Mouse (Mus musculus): ENCODE results near the gene N4bp2l2. TPM values are rescaled to one million over a fixed set of nuclear protein-coding genes. Genes with fewer than 3 reads are reported as not detected.

Gene N4bp2l2
- 2.3 and 3.6 TPM in 2 replicates for polyA plus RNA-seq (2012; rRNA removed)

DNA sequence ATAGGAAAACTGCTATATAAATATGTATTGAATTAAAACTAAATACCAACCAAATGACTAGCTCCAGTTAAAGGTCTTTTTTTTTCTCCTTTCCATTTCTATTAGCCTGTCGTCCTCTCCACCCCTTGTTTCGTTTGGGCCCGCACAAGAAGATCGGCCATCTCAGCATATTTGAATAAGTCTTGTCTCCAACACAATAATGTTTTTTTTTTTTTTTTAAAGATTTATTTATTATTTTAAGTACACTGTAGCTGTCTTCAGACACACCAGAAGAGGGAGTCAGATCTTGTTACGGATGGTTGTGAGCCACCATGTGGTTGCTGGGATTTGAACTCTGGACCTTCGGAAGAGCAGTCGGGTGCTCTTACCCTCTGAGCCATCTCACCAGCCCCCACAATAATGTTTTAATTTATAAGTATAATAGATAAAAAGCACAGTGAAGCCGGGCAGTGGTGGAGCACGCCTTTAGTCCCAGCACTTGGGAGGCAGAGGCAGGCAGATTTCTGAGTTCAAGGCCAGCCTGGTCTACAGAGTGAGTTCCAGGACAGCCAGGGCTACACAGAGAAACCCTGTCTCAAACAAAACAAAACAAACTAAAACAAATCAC, at the start of gene N4bp2l2:
Gene N4bp2l2 (minus strand): TSS at position 51 of the 607 bp plus-strand sequence.

DNA sequence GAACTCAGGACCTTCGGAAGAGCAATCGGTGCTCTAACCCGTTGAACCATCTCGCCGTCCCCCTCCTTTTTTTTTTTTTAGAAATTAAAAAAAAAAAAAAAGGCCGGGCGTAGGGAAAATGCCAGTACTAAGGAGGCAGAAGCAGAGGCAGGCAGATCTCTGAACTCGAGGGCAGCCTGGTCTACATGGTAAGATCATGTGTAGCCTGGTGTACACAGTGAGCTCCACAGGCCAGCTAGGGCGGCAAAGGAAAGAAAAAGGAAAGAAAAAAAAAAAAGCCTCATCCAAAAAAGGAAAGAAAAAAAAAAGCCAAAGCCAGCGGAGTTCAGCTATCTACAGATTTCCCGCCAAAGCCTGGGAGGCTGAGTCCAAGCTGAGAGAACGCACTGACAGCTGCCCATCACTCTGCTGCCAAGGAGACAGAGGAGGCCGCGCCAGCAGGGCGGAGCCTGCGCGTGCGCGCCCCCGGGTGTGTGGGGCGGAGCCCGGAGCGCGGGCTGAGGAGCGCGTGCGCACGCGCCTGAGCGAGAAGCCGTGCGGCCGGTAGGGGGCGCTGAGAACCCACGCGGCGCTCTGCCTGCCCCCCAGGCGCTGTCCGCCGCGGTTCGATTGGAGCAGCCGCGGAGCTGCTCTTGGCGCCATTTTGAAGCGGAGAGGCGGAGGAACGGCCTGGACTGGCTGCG, 7.3 kb upstream of the N4bp2l2 start, which contains the start of gene Pds5b:
Gene Pds5b (plus strand): TSS at position 587 of the 683 bp plus-strand sequence.

DNA sequence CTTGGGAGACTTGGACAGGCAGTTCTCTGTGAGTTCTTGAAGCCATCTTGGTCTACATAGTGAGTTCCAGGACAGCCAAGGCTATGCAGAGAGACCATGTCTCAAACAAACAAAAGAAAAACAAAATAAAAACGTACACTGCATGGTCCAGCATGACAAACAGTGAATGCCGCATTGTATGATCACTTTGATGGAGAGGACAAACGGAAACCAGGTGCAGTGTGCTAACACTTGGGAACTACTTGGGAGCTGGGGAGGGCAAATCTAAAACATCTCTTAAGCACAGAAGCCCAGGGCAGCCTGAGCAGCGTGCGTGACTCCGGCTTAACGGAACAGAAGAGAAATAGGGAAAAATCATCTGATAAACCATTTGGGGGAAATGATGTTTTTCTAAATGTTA, 68.9 kb downstream of the N4bp2l2 start, which contains the start of gene N4bp2l1:
Gene N4bp2l1 (minus strand): TSS at position 101 of the 400 bp plus-strand sequence.

Other genes starting within 250 kb of the N4bp2l2 start
- not detected in 2 replicates for gene Zar1l, start 148.0 kb downstream of the N4bp2l2 start, polyA plus RNA-seq (2012; rRNA removed)
- 2.3 TPM in 2 replicates for gene Brca2, start 143.6 kb downstream of the N4bp2l2 start, polyA plus RNA-seq (2012; rRNA removed)
- 4.2 and 4.7 TPM in 2 replicates for gene N4bp2l1, start 69.0 kb downstream of the N4bp2l2 start, polyA plus RNA-seq (2012; rRNA removed)
- 1.0 and 1.6 TPM in 2 replicates for gene Pds5b, start 7.6 kb upstream of the N4bp2l2 start, polyA plus RNA-seq (2012; rRNA removed)

Measured in colon, adult 2 months (tissue).